Mouse (Mus musculus) liver, embryonic 12.5 days (tissue): ENCODE measurements around the gene Mmd2. TPM values are rescaled to one million over a fixed set of nuclear protein-coding genes. Genes with fewer than 3 reads are reported as not detected.

Experiments used
- ATAC-seq: fragments of 200-750 bp; cut with Nextera tagmentation; 2 replicates; pipeline ENCODE4 v1.8.0; 2017; ENCODE audit warnings: moderate number of reproducible peaks, mild to moderate bottlenecking, moderate library complexity
- H3K27ac ChIP-seq: fragments of 300-500 bp; sonication (generic); 2 replicates; pipeline ENCODE4 v1.5.1; 2016; ENCODE audit warnings: mild to moderate bottlenecking
- H3K27me3 ChIP-seq: fragments of 300-500 bp; sonication (generic); replicated peaks from 2 replicates; pipeline ENCODE4 v1.6.1; 2016; ENCODE audit warnings: mild to moderate bottlenecking, moderate library complexity
- H3K36me3 ChIP-seq: fragments of 300-500 bp; sonication (generic); 2 replicates; pipeline ENCODE4 v1.6.1; 2016; ENCODE audit warnings: mild to moderate bottlenecking, moderate library complexity
- H3K4me1 ChIP-seq: fragments of 300-500 bp; sonication (generic); 2 replicates; pipeline ENCODE4 v1.6.1; 2016
- H3K4me2 ChIP-seq: fragments of 300-500 bp; sonication (generic); 2 replicates; pipeline ENCODE4 v1.6.1; 2016; ENCODE audit warnings: mild to moderate bottlenecking, moderate library complexity
- H3K4me3 ChIP-seq: fragments of 300-500 bp; sonication (generic); 2 replicates; pipeline ENCODE4 v1.5.1; 2016; ENCODE audit warnings: mild to moderate bottlenecking, moderate library complexity
- H3K9ac ChIP-seq: fragments of 300-500 bp; sonication (generic); 2 replicates; pipeline ENCODE4 v1.6.1; 2016; ENCODE audit warnings: mild to moderate bottlenecking, moderate library complexity
- H3K9me3 ChIP-seq: fragments of 300-500 bp; sonication (generic); replicated peaks from 2 replicates; pipeline ENCODE4 v1.6.1; 2016; ENCODE audit warnings: mild to moderate bottlenecking, moderate library complexity
- WGBS: fragments of 180-500 bp; shearing (Covaris S2); methylation state at CpG from one replicate; pipeline ENCODE4 v1.1.7; 2016; ENCODE audit not compliant: insufficient replicate concordance; 5-methylcytosine and 5-hydroxymethylcytosine counted together
- polyA plus RNA-seq: library from polyadenylated mRNA; unstranded; fragments of >200 nt; fragmentation: Nextera tagmentation; extraction: Ambion mirVana; gene quantifications from 2 replicates; pipeline ENCODE4 v1.2.1, GENCODE M21; 2016

Gene Mmd2
- polyA plus RNA-seq, 1 experiment from 2014 or later, result 17.3 TPM

DNA sequence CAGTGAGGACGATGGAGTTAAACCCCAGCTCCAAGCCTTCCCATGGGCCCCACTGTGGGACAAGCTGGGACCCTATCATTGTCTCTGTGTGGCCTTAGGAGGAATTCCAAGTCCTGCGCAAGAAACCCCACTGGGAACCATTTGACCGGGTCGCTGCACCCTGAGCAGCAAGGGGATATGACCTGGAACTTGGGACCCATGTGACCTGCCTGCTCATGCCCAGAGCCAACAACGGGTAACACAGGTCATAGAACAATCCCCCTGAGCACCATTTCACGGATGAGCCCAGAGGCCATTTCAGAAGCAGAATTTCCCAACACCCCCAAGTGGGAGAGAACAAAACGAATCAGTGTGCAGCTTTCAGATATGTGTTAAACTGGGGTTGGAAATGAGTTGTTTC, 4.2 kb downstream of the Mmd2 start:
- no peaks in the 10 kb centered on the region for H3K9me3 ChIP-seq
- H3K4me2 ChIP-seq, result no peak overlapping the region
- no peaks in the 10 kb centered on the region for H3K36me3 ChIP-seq
- H3K27me3 ChIP-seq, result peaks cover 31% of the 10 kb centered on the region
- ATAC-seq, result no peak
- H3K4me1 ChIP-seq, result 0 out of 2 replicates have a peak, but pooled peaks cover 2% of the 10 kb centered on the region
- H3K4me3 ChIP-seq, result no peak overlapping the region
- H3K9ac ChIP-seq, result no peak overlapping the region
- 72% methylated on average over 7 of the region's 7 CpGs for WGBS
- H3K27ac ChIP-seq, result no peak overlapping the region

DNA sequence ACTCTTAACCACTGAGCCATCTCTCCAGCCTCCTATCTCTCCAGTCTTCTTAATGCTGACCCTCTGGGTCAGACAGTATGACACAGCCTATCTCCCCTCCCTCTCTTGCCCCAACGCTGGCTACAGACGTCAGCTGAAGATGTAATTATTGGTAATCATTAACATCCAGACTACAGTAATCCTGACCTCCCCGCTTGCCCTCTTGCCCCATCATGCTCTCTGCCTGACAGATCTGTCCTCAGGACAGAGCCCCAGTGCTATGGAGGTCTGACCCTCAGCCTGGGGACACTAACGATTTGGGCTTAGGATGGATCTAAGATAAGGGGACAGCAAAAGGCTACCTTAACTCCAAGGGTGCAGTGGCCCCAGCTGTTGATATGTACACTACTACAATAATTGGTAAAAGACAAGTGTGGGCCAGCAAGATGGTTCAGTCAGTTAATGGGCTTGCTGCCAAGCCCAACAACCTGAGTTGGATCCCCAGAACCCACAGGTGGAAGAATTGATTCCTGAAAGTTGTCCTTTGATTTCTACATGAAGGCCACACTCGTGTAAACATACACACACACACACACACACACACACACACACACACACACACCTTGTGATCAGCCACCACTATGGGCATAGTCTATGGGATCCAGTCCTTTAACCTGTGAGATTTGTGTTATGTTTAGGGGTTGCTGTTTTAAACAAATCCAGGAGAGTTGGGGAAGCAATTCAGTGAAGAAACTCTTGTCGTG, 10.8 kb downstream of the Mmd2 start:
- Histone ChIP-seq H3K4me3 (no peak overlapping the region), H3K9ac (no peak overlapping the region), H3K4me2 (no peak overlapping the region), H3K9me3 (no peaks in the 10 kb centered on the region), H3K27me3 (no peaks in the 10 kb centered on the region), H3K27ac (peak overlapping the region; percentile 72), H3K4me1 (0 out of 2 replicates have a peak, but pooled peaks cover 13% of the 10 kb centered on the region), H3K36me3 (no peaks in the 10 kb centered on the region)
- 64% methylated on average over 6 of the region's 6 CpGs for WGBS
- ATAC-seq, result peak; percentile 76

- Histone ChIP-seq H3K36me3 (no peaks in the 10 kb centered on the region), H3K4me1 (0 out of 2 replicates have a peak, but pooled peaks cover 13% of the 10 kb centered on the region), H3K4me2 (no peak overlapping the region), H3K9ac (no peak overlapping the region), H3K27me3 (no peaks in the 10 kb centered on the region), H3K9me3 (no peaks in the 10 kb centered on the region), H3K27ac (peak overlapping the region; percentile 8; the same call in 1 of the 2 replicates), H3K4me3 (no peak overlapping the region)
- WGBS, result 61% methylated on average over 6 of the region's 6 CpGs
- no peak for ATAC-seq
These were observed 11.9 kb downstream of the Mmd2 start for GRCm38 (mm10) chr5:142596723-142597122.

DNA sequence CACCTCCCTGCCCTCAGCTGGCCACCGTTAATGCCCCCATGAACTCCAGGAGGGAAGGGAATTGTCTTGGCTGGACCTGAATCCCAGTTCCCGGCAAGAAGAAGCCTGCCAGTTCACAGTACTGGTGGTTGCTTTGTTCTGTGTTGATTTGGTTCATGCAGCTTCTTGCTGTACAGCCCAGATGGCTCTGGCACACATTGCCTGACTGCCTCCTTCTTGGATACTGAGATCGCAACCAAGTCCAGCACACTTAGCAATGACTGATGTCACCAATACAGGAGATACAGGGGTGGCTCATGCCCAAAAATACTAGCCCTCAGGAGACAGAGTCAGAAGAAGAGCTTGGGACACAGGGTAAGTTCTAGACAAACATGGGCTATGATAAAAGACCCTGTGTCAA, 12.9 kb downstream of the Mmd2 start:
- 71% methylated on average over 3 of the region's 3 CpGs for WGBS
- Histone ChIP-seq H3K4me2 (no peak overlapping the region), H3K36me3 (no peaks in the 10 kb centered on the region), H3K4me1 (0 out of 2 replicates have a peak, but pooled peaks cover 13% of the 10 kb centered on the region), H3K9ac (no peak overlapping the region), H3K4me3 (no peak overlapping the region), H3K27ac (no peak overlapping the region), H3K9me3 (no peaks in the 10 kb centered on the region), H3K27me3 (no peaks in the 10 kb centered on the region)
- no peak for ATAC-seq

DNA sequence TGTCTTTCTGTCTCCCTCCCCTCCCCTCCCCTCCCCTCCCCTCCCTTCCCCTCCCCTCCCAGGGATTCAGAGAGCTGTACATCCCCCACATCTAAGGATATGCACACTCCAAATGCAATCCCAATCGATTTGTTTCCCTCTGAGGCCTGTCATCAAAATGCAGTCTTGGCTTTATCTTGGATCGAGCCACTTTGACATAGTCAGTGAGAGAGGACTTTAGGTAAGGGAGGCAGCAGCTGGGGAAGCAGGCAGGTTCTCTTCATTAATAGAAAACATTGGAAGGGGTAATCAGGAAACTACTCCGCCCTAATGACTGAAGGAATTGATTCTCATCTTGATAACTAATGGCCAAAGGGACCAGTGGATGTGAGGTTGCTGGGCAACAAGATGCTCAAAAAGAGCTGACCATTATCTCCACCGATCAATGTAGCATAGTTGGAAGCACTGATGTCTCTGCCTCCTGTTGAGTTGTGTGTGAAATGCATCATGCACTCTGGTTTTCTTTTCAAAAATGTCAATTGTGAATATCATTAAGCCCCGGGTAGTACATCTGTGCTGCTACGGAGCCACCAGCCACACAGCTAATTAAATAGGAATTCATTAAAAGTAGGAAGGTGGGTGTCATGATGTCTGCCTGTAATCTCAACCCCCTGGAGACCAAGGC, 17.5 kb downstream of the Mmd2 start:
- H3K9ac ChIP-seq, result no peak overlapping the region
- H3K36me3 ChIP-seq, result no peaks in the 10 kb centered on the region
- 65% methylated on average over 6 of the region's 6 CpGs for WGBS
- H3K4me3 ChIP-seq, result no peak overlapping the region
- H3K27me3 ChIP-seq, result no peaks in the 10 kb centered on the region; the same call in 1 of the 2 replicates
- H3K4me1 ChIP-seq, result 0 out of 2 replicates have a peak, but pooled peaks cover 13% of the 10 kb centered on the region
- no peak overlapping the region for H3K4me2 ChIP-seq
- H3K27ac ChIP-seq, result no peak overlapping the region
- no peaks in the 10 kb centered on the region for H3K9me3 ChIP-seq
- no peak for ATAC-seq

- H3K4me1 ChIP-seq, result 0 out of 2 replicates have a peak, but pooled peaks cover 8% of the 10 kb centered on the region
- peaks cover 4% of the 10 kb centered on the region; the same call in 1 of the 2 replicates for H3K36me3 ChIP-seq
- H3K4me2 ChIP-seq, result no peak overlapping the region
- H3K9me3 ChIP-seq, result no peaks in the 10 kb centered on the region
- H3K9ac ChIP-seq, result no peak overlapping the region
- 56% methylated on average over 14 of the region's 14 CpGs for WGBS
- no peak for ATAC-seq
- H3K27me3 ChIP-seq, result no peaks in the 10 kb centered on the region; the same call in 1 of the 2 replicates
- H3K27ac ChIP-seq, result no peak overlapping the region
- no peak overlapping the region for H3K4me3 ChIP-seq
These were observed 24.9 kb downstream of the Mmd2 start for GRCm38 (mm10) chr5:142583616-142584126.

GRCm38 (mm10) chr5:142581517-142581916, 27.1 kb downstream of the Mmd2 start:
- peaks cover 10% of the 10 kb centered on the region; the same call in 1 of the 2 replicates for H3K36me3 ChIP-seq
- no peaks in the 10 kb centered on the region; the same call in 1 of the 2 replicates for H3K27me3 ChIP-seq
- 12% methylated on average over 5 of the region's 5 CpGs for WGBS
- H3K4me1 ChIP-seq, result no peaks in the 10 kb centered on the region
- H3K27ac ChIP-seq, result no peak overlapping the region
- no peak overlapping the region for H3K4me2 ChIP-seq
- H3K4me3 ChIP-seq, result no peak overlapping the region
- ATAC-seq, result 0 out of 2 replicates have a peak, but pooled peaks have one; percentile 35
- H3K9ac ChIP-seq, result no peak overlapping the region
- peaks cover 3% of the 10 kb centered on the region; the same call in 1 of the 2 replicates for H3K9me3 ChIP-seq

DNA sequence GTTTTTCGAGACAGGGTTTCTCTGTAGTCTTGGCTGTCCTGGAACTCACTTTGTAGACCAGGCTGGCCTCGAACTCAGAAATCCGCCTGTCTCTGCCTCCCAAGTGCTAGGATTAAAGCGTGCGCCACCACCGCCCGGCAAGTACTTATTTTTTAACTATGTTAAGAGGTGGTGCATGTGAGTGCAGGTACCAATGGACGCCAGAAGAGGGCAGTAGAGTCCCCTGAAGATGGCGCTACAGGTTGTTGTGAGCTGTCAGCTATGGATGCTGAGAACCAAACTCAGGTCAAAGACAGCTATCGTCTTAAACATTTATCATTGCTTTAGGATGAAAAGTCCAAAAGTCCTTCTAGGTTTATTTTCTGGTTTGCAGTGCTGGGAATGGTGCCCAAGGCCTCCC, 30.4 kb downstream of the Mmd2 start:
- peaks cover 3% of the 10 kb centered on the region; the same call in 1 of the 2 replicates for H3K9me3 ChIP-seq
- ATAC-seq, result no peak
- H3K4me2 ChIP-seq, result no peak overlapping the region
- H3K9ac ChIP-seq, result no peak overlapping the region
- H3K27me3 ChIP-seq, result no peaks in the 10 kb centered on the region; the same call in 1 of the 2 replicates
- peaks cover 14% of the 10 kb centered on the region for H3K36me3 ChIP-seq
- 78% methylated on average over 10 of the region's 10 CpGs for WGBS
- no peak overlapping the region for H3K27ac ChIP-seq
- no peaks in the 10 kb centered on the region for H3K4me1 ChIP-seq
- no peak overlapping the region for H3K4me3 ChIP-seq

DNA sequence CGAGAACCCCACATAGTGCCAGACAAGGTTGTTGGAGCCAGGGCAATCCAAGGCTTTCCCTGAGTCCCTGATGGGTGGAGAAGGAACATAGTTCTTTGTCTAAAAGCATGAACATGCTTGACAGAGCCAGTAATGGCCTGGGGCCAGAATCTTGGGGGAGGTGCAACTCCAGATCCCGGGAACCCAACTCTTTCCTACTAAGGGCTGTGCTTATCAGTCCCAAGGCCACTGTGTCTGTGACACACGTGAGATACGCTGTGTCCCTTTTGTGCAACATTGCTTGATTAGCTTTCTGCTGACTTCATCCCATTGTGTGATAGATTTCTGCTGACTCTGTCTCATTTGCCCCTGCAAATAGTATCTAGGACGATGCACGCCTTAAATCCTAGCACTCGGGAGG, 31.8 kb downstream of the Mmd2 start:
- ATAC-seq, result no peak
- Histone ChIP-seq H3K27me3 (no peaks in the 10 kb centered on the region), H3K4me2 (no peak overlapping the region), H3K27ac (no peak overlapping the region), H3K9me3 (peaks cover 3% of the 10 kb centered on the region; the same call in 1 of the 2 replicates), H3K4me3 (no peak overlapping the region), H3K9ac (no peak overlapping the region), H3K4me1 (no peaks in the 10 kb centered on the region), H3K36me3 (peaks cover 21% of the 10 kb centered on the region)
- WGBS, result 65% methylated on average over 7 of the region's 7 CpGs

DNA sequence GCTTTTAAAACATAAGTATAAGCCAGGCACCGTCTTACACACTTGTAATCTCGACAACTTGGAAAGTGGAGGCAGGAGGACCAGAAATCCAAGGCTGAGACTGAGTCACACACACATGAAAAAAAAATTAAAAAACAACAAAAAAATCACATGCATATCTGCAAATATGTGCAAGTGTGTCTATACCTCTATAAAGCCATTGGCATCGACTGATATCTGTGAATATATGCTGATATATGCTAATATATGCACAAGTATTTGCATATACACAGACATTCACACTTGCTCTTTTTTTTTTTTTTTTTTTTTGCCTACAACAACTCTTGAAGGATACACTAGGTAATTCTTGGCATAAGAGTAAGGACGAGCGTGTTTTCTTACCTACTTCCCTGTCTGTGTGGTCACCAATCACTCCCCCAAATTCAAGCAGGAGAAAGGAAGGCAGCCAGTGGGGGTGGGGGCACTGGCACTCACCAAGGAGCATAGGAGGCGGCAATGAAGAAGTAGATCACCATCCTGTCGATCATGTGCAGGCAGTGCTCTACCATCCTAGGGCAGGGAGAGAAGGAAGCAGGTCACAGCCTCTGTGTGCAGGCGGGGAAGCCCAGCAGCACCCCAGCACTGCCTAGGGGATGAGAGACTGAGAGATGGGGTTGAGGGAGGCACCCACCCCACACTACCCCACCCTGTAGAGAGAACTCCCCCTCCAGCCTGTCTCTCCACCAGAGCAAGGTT, 34.1 kb downstream of the Mmd2 start:
- ATAC-seq, result no peak
- H3K27ac ChIP-seq, result no peak overlapping the region
- H3K4me2 ChIP-seq, result no peak overlapping the region
- H3K9me3 ChIP-seq, result peaks cover 3% of the 10 kb centered on the region; the same call in 1 of the 2 replicates
- H3K27me3 ChIP-seq, result no peaks in the 10 kb centered on the region
- H3K9ac ChIP-seq, result no peak overlapping the region
- no peaks in the 10 kb centered on the region for H3K4me1 ChIP-seq
- no peak overlapping the region for H3K4me3 ChIP-seq
- WGBS, result 61% methylated on average over 8 of the region's 8 CpGs
- H3K36me3 ChIP-seq, result peaks cover 26% of the 10 kb centered on the region

- no peak overlapping the region for H3K4me2 ChIP-seq
These were observed 44.0 kb downstream of the Mmd2 start for GRCm38 (mm10) chr5:142564606-142565005.

More at GRCm38 (mm10) chr5:142564606-142565005, 44.0 kb downstream of the Mmd2 start:
- Histone ChIP-seq H3K9ac (no peak overlapping the region), H3K36me3 (peaks cover 32% of the 10 kb centered on the region), H3K9me3 (0 out of 2 replicates have a peak, but pooled peaks cover 9% of the 10 kb centered on the region), H3K27ac (no peak overlapping the region), H3K27me3 (no peaks in the 10 kb centered on the region), H3K4me3 (no peak overlapping the region), H3K4me1 (no peaks in the 10 kb centered on the region)
- 61% methylated on average over 1 of the region's 1 CpGs for WGBS
- ATAC-seq, result no peak
